Mouse (Mus musculus) forebrain, embryonic 14.5 days (tissue): Measurements from ENCODE around the gene Kri1. TPM values are rescaled to one million over a fixed set of nuclear protein-coding genes. Genes with fewer than 3 reads are reported as not detected.
"Not testable (repeated sequence)": the region's sequence is repeated elsewhere in the genome, so short reads cannot be mapped to it uniquely, and the experiment has no call there.

Source experiments
- ATAC-seq: fragments of 200-750 bp; cut with Nextera tagmentation; 2 replicates; pipeline ENCODE4 v1.8.0; 2017; ENCODE audit warnings: mild to moderate bottlenecking, moderate library complexity
- DNase-seq: peaks from one replicate; pipeline ENCODE4 v3.0.0-alpha.2; 2015; ENCODE audit warnings: low spot score
- H3K27ac ChIP-seq: fragments of 300-500 bp; sonication (generic); 2 replicates; pipeline ENCODE4 v1.5.1; 2014; ENCODE audit warnings: low read depth, mild to moderate bottlenecking, control low read depth, low read length, moderate library complexity
- H3K27me3 ChIP-seq: fragments of 300-500 bp; sonication (generic); replicated peaks from 2 replicates; pipeline ENCODE4 v1.6.1; 2014; ENCODE audit warnings: low read length, control low read depth, mixed read lengths; ENCODE audit not compliant: control insufficient read depth, insufficient read depth
- H3K36me3 ChIP-seq: fragments of 300-500 bp; sonication (generic); 2 replicates; pipeline ENCODE4 v1.6.1; 2014; ENCODE audit warnings: low read length, control low read depth; ENCODE audit not compliant: control insufficient read depth, insufficient read depth
- H3K4me1 ChIP-seq: fragments of 300-500 bp; sonication (generic); 2 replicates; pipeline ENCODE4 v1.6.1; 2014; ENCODE audit warnings: antibody characterized with exemption, low read length, control low read depth; ENCODE audit not compliant: control insufficient read depth, insufficient read depth
- H3K4me2 ChIP-seq: fragments of 300-500 bp; sonication (generic); 2 replicates; pipeline ENCODE4 v1.6.1; 2014; ENCODE audit warnings: mild to moderate bottlenecking, control low read depth, low read length
- H3K4me3 ChIP-seq: fragments of 300-500 bp; sonication (generic); 2 replicates; pipeline ENCODE4 v1.5.1; 2014; ENCODE audit warnings: low read depth, low read length, control low read depth
- H3K9ac ChIP-seq: fragments of 300-500 bp; sonication (generic); 2 replicates; pipeline ENCODE4 v1.6.1; 2014; ENCODE audit warnings: mild to moderate bottlenecking, low read length, control low read depth, moderate library complexity
- H3K9me3 ChIP-seq: fragments of 300-500 bp; sonication (generic); replicated peaks from 2 replicates; pipeline ENCODE4 v1.6.1; 2016; ENCODE audit warnings: low read length, control low read depth, mixed read lengths; ENCODE audit not compliant: control insufficient read depth
- WGBS: fragments of 180-500 bp; shearing (Covaris S2); extraction: QIAGEN DNeasy Blood & Tissue Kit; methylation state at CpG from one replicate; pipeline ENCODE4 v1.1.7; 2014; 5-methylcytosine and 5-hydroxymethylcytosine counted together
- polyA plus RNA-seq: library from polyadenylated mRNA; unstranded; fragments of >200 nt; fragmentation: Nextera tagmentation; extraction: Ambion mirVana; gene quantifications from 2 replicates; pipeline ENCODE4 v1.2.1, GENCODE M21; 2014

Gene Kri1
- polyA plus RNA-seq, 1 experiment from 2014 or later: 9.8 TPM

- WGBS: 89% methylated on average over 10 of the region's 10 CpGs
- H3K9ac ChIP-seq: no peak overlapping the region
- H3K9me3 ChIP-seq: no peaks in the 10 kb centered on the region; the same call in 1 of the 2 replicates
- H3K4me2 ChIP-seq: no peak overlapping the region
- ATAC-seq (no peak), DNase-seq (no peak)
- no peaks in the 10 kb centered on the region for H3K27me3 ChIP-seq
- H3K36me3 ChIP-seq: no peaks in the 10 kb centered on the region
- H3K27ac ChIP-seq: no peak overlapping the region
- H3K4me1 ChIP-seq: 0 out of 2 replicates have a peak, but pooled peaks cover 4% of the 10 kb centered on the region
- H3K4me3 ChIP-seq: no peak overlapping the region
Measured at GRCm38 (mm10) chr9:21329699-21330289, 42.0 kb upstream of the Kri1 start.

GRCm38 (mm10) chr9:21329041-21329440 is 41.3 kb upstream of the Kri1 start:
- H3K9ac ChIP-seq: no peak overlapping the region
- no peak overlapping the region for H3K4me2 ChIP-seq
- H3K27me3 ChIP-seq: no peaks in the 10 kb centered on the region
- no peaks in the 10 kb centered on the region; the same call in 1 of the 2 replicates for H3K9me3 ChIP-seq
- H3K4me1 ChIP-seq: 0 out of 2 replicates have a peak, but pooled peaks cover 4% of the 10 kb centered on the region
- no peak overlapping the region for H3K27ac ChIP-seq
- DNase-seq (no peak), ATAC-seq (no peak)
- WGBS: 65% methylated on average over 3 of the region's 5 CpGs
- H3K4me3 ChIP-seq: no peak overlapping the region
- no peaks in the 10 kb centered on the region for H3K36me3 ChIP-seq

- H3K4me2 ChIP-seq: no peak overlapping the region
- no peak overlapping the region for H3K9ac ChIP-seq
- ATAC-seq: no peak
- WGBS: 77% methylated on average over 3 of the region's 3 CpGs
- 0 out of 2 replicates have a peak, but pooled peaks cover 4% of the 10 kb centered on the region for H3K4me1 ChIP-seq
- no peak overlapping the region for H3K4me3 ChIP-seq
- no peaks in the 10 kb centered on the region for H3K36me3 ChIP-seq
- no peaks in the 10 kb centered on the region for H3K27me3 ChIP-seq
- H3K9me3 ChIP-seq: no peaks in the 10 kb centered on the region; the same call in 1 of the 2 replicates
- H3K27ac ChIP-seq: no peak overlapping the region
- no peak for DNase-seq
Measured at GRCm38 (mm10) chr9:21328041-21328440, 40.3 kb upstream of the Kri1 start.

- ATAC-seq (no peak), DNase-seq (no peak)
- Histone ChIP-seq H3K36me3 (no peaks in the 10 kb centered on the region), H3K9ac (no peak overlapping the region), H3K27me3 (no peaks in the 10 kb centered on the region), H3K27ac (no peak overlapping the region), H3K4me3 (no peak overlapping the region), H3K4me2 (no peak overlapping the region), H3K4me1 (0 out of 2 replicates have a peak, but pooled peaks cover 3% of the 10 kb centered on the region), H3K9me3 (no peaks in the 10 kb centered on the region; the same call in 1 of the 2 replicates)
- 84% methylated on average over 3 of the region's 3 CpGs for WGBS
Measured at GRCm38 (mm10) chr9:21327569-21327968, 39.8 kb upstream of the Kri1 start.

- no peak overlapping the region for H3K4me2 ChIP-seq
- H3K9ac ChIP-seq: no peak overlapping the region
- no peaks in the 10 kb centered on the region for H3K36me3 ChIP-seq
- no peaks in the 10 kb centered on the region for H3K27me3 ChIP-seq
- DNase-seq (no peak), ATAC-seq (no peak)
- H3K27ac ChIP-seq: no peak overlapping the region
- peaks cover 12% of the 10 kb centered on the region for H3K4me1 ChIP-seq
- H3K4me3 ChIP-seq: no peak overlapping the region
- H3K9me3 ChIP-seq: no peaks in the 10 kb centered on the region
- WGBS: 95% methylated on average over 11 of the region's 11 CpGs
Measured at GRCm38 (mm10) chr9:21324269-21324668, 36.5 kb upstream of the Kri1 start.

GRCm38 (mm10) chr9:21322917-21323297 is 35.1 kb upstream of the Kri1 start:
- not testable (repeated sequence) for H3K36me3 ChIP-seq, H3K9ac ChIP-seq, H3K27ac ChIP-seq, H3K4me2 ChIP-seq, H3K9me3 ChIP-seq, DNase-seq, H3K4me3 ChIP-seq, ATAC-seq, H3K27me3 ChIP-seq
- H3K4me1 ChIP-seq: peaks cover 12% of the 10 kb centered on the region
- 88% methylated on average over 8 of the region's 8 CpGs for WGBS

- no peak overlapping the region for H3K9ac ChIP-seq
- H3K9me3 ChIP-seq: no peaks in the 10 kb centered on the region
- ATAC-seq (no peak), DNase-seq (no peak)
- H3K27ac ChIP-seq: no peak overlapping the region
- H3K36me3 ChIP-seq: no peaks in the 10 kb centered on the region
- H3K27me3 ChIP-seq: no peaks in the 10 kb centered on the region
- H3K4me2 ChIP-seq: peak overlapping the region; percentile 70
- WGBS: 77% methylated on average over 19 of the region's 19 CpGs
- H3K4me3 ChIP-seq: no peak overlapping the region
- peaks cover 12% of the 10 kb centered on the region for H3K4me1 ChIP-seq
Measured at GRCm38 (mm10) chr9:21322211-21322916, 34.6 kb upstream of the Kri1 start.

GRCm38 (mm10) chr9:21321513-21321835 is 33.7 kb upstream of the Kri1 start:
- DNase-seq: peak; percentile 7
- no peak for ATAC-seq

More at GRCm38 (mm10) chr9:21321513-21321835, 33.7 kb upstream of the Kri1 start:
- 16% methylated on average over 6 of the region's 6 CpGs for WGBS
- H3K9me3 ChIP-seq: no peaks in the 10 kb centered on the region
- peak overlapping the region; percentile 83 for H3K4me3 ChIP-seq
- H3K4me1 ChIP-seq: peaks cover 12% of the 10 kb centered on the region
- no peak overlapping the region for H3K27ac ChIP-seq
- H3K27me3 ChIP-seq: no peaks in the 10 kb centered on the region
- peak overlapping the region; percentile 89 for H3K9ac ChIP-seq
- H3K36me3 ChIP-seq: no peaks in the 10 kb centered on the region
- peak overlapping the region; percentile 70 for H3K4me2 ChIP-seq
